Mouse (Mus musculus): ENCODE results near the gene Fbxw2.
A peak's percentile ranks its signal among the peaks of the same experiment; 100 is the strongest.
"Not testable (repeated sequence)": the region's sequence is repeated elsewhere in the genome, so short reads cannot be mapped to it uniquely, and the experiment has no call there.

Fbxw2 gene

GRCm38 (mm10) chr2:34812706-34813105 lies 13.4 kb downstream of the Fbxw2 start:
- DNase-seq (ENCODE audit: low spot score in 2 of 2) = no peak

- no peak for DNase-seq (ENCODE audit: low spot score in 2 of 2)
Measured at GRCm38 (mm10) chr2:34810775-34811174, 15.3 kb downstream of the Fbxw2 start.

DNA sequence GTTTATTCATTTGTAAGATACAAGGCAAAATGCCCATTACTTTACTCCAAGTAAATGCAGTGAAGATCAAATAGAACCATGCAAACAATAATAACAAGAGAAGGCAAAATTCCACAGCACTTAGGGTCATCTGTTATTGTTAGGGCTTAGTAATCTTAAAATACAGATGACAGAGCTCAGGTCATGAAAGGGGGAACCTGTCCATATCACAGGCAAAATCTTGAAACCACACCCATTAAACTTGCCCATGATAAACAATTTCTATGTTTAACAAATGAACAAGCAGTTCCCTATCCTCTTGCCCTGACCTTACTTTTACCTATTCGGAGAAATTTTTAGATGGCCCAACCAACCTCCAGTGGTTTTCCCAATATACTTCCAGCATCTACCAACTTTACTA lies 16.5 kb downstream of the Fbxw2 start:
- DNase-seq (ENCODE audit: low spot score in 2 of 2) = no peak

DNA sequence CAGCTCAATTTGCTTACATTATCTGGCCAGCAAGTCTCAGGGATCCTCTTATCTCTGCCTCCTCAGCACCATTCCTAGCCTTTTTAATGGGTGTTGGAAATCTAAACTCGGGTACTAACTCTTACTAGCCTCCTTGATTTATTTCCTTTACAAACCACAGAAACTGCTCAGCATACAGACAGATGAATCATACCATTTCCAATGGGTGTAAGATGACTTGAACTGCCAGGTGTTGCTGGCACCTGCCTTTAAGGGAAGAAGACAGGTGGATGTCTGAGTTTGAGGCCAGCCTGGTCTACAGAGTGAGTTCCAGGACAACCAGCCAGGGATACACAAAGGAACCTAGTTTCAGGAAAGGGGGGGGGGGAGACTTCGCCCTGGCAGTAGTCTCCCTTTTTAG lies 18.1 kb downstream of the Fbxw2 start:
- DNase-seq (ENCODE audit: low spot score in 2 of 2) = no peak

- DNase-seq (ENCODE audit: low spot score in 2 of 2) = no peak
Measured at GRCm38 (mm10) chr2:34805364-34805950, 20.7 kb downstream of the Fbxw2 start.

GRCm38 (mm10) chr2:34804815-34805214 lies 21.3 kb downstream of the Fbxw2 start:
- no peak for DNase-seq (ENCODE audit: low spot score in 2 of 2)

- no peak for DNase-seq (ENCODE audit: low spot score in 2 of 2)
Measured at GRCm38 (mm10) chr2:34804172-34804571, 21.9 kb downstream of the Fbxw2 start.

GRCm38 (mm10) chr2:34803746-34804145 lies 22.4 kb downstream of the Fbxw2 start:
- DNase-seq (ENCODE audit: low spot score in 2 of 2) = no peak

DNA sequence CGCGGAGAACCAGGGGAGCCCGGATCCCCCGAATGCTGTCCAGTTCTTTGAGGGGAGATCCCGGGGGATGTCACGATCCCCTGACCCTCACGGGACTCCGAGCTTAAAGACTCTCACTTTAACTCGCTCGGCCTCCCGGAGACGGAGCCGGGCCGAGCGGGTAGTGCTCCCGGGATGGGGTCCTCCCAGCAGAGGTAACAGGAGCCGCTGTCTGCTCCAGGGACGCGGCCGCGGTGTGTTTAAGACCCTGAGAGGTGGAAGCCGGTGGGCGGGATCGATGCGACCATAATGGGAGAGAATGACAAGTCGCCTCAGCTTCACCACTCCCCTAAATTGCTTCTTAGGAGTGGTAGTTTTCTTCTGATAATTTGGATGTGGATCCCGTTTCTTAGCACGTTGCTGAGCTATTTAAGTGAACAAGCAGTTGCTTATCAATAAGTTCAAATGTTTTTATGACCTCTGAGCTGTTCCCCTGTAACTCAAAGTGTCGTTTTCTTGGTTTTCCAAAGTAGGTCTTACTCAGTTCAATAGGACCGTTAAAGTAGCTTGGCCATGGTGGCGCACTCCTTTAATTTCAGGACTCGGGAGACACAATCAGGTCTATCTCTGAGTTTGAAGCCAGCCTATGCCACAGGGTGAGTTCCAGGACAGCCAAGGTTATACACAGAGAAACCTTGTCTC lies 23.4 kb downstream of the Fbxw2 start:
- DNase-seq (ENCODE audit: low spot score in 2 of 2) = not testable (repeated sequence)

DNA sequence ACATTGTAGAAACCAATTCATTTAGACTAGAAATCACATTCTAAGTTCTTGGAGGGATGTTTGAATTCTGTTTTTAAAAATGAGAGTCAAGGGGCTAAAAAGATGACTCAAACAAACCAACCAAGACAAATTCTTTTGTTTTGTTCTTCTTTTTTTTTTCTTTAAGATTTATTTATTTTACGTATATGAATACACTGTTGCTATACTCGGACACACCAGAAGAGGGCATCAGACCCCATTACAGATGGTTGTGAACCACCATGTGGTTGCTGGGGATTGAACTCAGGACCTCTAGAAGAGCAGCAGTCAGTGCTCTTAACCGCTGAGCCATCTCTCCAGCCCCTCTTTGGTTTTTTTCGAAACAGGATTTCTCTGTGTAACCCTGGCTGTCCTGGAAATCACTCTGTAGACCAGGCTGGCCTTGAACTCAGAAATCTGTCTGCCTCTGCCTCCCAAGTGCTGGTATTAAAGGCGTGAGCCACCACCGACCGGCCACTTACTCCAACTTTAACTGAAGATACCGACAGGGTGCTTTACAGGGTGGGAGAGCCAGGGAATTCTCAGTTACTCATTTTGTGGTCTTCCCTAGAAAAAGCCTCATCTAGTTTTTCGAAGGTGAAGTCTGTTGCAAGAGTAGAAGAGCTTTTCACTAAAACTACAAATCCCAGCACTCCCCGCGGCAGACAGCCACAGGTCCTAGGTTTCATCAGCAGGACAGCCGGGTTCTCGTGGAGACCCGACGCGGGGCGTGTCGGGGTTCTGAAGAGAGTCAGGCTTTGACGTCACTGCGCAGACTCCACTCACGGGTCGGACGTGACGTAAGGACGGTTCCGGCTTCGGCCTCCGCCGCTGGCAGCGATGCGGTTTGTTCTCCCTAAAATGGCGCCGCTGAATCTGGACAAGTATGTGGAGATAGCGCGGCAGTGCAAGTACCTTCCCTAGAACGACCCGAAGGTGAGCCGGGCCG lies 24.3 kb downstream of the Fbxw2 start:
- DNase-seq (ENCODE audit: low spot score in 2 of 2) = peak; percentile 98 to 99

DNA sequence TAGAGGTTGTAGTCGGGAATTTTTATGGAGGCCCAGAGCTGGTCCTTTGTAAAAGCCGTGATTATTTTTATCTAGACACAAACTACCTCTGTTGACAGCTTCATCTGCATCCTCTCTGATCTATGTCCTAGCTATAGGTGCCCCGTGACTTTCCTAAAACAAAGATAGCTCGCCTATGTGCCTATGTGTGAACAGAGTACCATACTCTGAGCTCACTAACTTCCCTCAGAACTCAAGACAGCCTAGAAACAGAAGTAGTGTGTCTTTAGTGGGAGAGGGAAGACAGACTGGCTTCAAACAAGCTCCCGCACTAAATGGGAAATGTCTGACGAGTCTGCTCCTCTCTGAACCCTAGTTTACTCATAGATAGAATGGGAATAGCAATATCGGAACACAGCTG lies 25.7 kb downstream of the Fbxw2 start:
- DNase-seq (ENCODE audit: low spot score in 2 of 2) = no peak

DNA sequence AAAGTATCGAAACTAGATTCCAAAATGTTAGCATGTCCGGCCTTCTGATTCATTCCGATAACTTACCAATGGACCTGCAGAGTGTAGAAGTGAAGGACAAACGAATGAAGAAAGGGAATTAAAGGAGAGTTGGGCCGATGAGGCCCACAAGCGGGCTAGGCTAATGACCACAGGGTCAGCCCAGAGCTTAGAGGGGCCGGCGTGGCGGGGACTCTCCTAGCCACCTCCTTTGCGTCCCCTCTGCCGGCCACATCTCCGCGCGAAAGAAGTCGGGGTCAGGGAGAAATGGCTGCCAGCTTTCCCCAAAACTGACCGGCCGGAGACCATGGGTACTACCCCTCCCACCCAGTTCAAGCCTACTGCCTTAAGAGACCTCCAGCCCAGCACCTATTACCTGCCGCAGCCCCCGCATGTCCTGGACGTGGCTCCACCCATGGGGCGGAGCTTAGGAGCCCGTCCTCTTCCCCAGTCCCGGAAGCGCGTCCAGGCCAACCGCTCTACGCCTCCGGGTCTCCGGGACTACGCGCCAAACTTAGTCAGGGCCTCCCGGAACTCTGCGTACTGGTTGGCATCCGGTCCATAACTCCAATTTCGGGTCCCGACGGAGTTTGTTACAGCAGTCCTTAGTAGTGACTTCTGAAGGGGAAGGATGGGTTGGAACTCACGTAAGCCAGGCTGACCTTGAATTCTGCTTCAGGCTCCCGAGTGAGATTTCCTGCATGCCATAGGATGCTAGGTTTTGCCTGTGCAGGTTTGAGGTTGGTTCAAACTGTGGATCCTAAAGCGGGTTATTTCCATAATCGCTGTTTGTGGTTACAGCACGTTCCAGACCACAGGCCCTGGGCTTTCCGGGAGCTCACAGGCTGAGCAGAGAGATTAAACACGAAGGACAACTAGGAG lies 26.5 kb downstream of the Fbxw2 start, which contains the start of gene Rabepk:
Gene Rabepk, minus strand, starts transcription at position 556 of the 900 bp plus-strand sequence.
- peak; percentile 60 to 74 for DNase-seq (ENCODE audit: low spot score in 2 of 2)

DNA sequence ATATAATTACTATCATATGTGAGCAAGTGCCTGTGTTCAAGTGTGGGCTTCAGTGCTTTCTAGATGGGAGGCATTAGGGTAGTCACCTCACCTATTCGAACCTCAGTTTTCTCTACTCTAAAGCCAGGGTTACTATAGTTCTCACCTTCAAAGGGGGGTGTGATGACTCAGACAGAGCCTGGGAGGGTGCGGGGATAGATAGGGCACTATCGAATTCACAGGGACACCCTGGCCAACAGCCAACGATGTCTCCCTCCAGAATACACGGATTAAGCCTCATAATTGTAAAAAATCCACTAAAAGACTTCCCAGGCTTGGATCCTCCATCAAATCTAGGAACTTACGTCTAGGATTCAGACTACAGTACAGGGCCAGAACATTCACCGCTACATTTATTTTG lies 30.7 kb downstream of the Fbxw2 start:
- DNase-seq (ENCODE audit: low spot score in 2 of 2) = no peak

- no peak for DNase-seq (ENCODE audit: low spot score in 2 of 2)
Measured at GRCm38 (mm10) chr2:34794511-34794910, 31.6 kb downstream of the Fbxw2 start.

DNA sequence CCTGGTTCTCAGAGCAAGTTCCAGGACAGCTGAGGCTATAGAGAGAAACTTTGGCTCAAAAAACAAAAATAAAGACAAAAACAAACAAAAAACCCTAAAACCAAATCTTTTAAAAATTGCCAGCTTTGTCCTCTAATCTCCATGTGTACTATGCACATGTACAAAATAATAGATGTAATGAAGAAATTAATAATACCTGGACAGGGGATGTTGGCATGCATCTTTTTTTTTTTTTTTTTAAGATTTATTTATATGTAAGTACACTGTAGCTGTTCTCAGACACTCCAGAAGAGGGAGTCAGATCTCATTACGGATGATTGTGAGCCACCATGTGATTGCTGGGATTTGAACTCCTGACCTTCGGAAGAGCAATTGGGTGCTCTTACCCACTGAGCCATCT lies 33.6 kb downstream of the Fbxw2 start:
- DNase-seq (ENCODE audit: low spot score in 2 of 2) = not testable (repeated sequence)

DNA sequence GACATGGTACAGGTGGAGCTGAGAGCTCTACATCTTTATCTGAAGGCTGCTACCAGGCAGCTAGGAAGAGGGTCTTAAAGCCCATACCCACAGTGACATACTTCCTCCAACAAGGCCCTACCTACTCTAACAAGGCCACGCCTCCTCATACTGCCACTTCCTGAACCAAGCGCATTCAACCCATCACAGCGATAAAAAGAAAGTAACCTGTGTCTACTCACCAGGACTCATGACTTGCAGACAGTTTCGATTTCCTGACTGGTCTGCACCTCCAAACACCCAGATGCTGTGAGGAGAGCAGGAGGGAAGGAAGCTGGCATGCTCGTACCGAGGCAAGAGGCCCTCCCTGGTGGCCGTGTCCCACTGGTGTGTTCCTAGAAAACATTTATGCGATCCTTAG lies 35.8 kb downstream of the Fbxw2 start:
- DNase-seq (ENCODE audit: low spot score in 2 of 2) = no peak

DNA sequence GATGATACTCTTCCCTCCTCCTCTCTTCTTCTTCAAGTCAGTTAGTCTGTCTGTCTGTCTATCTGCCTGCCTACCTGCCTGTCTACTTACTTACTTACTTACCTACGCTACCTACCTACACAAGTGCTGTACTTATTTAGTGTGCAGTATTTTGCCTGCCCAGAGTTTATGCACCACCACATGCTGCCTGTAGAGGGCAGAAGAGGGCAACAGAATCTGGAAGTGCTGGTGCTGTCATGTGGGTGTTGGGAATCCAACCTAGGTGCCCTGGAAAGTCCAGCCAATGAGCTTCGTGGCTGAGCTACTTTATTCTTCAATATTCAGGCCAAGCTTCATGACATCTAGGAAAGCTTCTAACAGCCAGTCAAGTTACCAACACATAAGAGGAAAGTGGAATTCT lies 42.0 kb downstream of the Fbxw2 start:
- no peak for DNase-seq (ENCODE audit: low spot score in 2 of 2)

DNA sequence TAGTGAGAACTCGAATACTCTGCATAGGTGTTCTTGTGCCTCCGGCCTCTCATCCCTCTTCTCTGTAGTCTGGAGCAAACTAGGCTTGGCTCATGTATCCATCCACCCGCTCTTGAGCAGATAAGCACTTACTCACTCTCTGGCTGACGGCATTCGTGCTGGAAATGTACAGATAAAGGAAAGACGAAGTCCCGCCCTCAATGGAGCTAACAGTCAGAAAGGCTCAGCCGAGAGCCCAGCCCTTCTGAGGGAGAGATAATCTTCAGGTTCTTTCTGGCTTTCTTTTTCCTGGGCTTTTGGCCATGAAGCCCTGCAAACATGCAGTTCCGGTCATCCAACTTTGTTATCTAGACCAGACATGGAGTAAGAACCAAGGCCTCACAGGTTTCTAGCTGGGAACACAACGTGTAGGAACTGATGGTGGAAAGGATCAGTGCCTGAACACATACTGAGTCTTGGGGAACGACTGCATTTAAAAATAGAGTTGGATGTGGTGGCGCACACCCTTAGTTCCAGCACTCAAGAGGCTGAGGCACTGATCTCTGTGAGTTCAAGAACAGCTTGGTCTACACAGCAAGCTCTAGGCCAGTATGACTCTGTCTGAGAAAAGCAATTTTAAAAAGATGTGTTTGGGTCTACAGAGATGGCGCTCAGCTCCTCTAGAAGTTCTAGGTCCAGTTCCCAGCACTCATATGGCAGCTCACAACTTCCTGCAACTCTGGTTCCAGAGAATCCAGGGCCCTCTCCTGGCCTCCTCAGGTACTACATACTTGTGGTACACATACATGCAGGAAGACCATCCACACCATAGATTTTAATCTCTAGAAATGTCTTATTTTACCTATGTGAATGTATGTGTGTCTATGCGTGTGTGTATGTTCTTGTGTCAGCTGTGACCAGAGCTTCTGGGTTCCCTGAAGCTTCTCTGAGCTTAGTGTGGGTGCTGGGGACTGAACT lies 42.8 kb downstream of the Fbxw2 start:
- DNase-seq (ENCODE audit: low spot score in 2 of 2) = no peak

DNA sequence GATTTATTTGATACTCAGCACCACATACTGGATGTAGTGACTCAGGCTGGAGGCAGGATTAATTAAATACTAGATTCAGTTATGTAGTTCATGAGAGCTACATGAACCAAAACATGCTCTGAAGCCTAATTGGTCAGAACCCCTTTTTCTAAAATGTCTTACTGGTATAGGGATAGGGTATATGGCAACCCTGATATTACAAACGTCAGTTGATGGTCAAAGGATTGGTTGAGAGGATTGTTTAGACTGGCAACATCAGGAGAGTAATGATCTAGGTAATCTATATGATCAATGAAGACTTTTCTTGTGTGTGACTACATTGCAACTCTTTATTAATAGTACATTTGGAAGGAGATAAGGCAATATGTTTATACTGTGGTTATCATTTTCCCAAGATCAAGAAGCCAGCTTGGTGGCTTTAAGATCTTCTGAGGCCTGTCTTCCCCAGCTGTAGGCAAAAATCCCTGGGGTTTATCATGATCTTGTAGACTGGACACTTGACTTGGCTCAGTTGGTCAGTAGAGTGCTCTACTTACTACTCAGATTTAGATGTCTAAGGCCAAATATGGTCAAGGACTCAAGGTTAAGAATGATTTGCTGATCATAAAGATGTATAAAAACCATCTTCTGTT lies 48.8 kb downstream of the Fbxw2 start:
- no peak for DNase-seq (ENCODE audit: low spot score in 2 of 2)

DNA sequence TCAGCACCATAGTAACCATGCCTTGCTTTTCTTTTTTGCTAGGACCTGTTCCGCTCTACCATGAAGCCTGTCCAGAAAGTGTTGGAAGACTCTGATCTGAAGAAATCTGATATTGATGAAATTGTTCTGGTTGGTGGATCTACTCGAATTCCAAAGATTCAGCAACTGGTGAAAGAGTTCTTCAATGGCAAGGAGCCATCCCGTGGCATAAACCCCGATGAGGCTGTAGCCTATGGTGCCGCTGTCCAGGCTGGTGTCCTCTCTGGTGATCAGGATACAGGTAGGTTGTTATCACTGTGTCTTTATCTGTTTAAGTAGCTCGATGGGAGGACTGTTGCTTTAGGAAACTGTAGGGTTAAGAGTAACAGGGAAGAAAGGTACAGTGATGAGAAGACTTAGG lies 51.6 kb downstream of the Fbxw2 start:
- no peak for DNase-seq (ENCODE audit: low spot score in 2 of 2)

All from right cerebral cortex, postnatal 36 days (tissue).